Mouse (Mus musculus) intestine, postnatal 0 days (tissue): ENCODE results near the gene Bco2. TPM values are rescaled to one million over a fixed set of nuclear protein-coding genes. Genes with fewer than 3 reads are reported as not detected.
A peak's percentile ranks its signal among the peaks of the same experiment; 100 is the strongest.

Experiments
- ATAC-seq: fragments of 200-750 bp; cut with Nextera tagmentation; 2 replicates; pipeline ENCODE4 v1.8.0; 2017; ENCODE audit warnings: mild to moderate bottlenecking, moderate TSS enrichment, moderate library complexity
- H3K27ac ChIP-seq: fragments of 300-500 bp; sonication (generic); 2 replicates; pipeline ENCODE4 v1.5.1; 2014; ENCODE audit warnings: mild to moderate bottlenecking, low read depth, low read length, moderate library complexity
- H3K27me3 ChIP-seq: fragments of 300-500 bp; sonication (generic); replicated peaks from 2 replicates; pipeline ENCODE4 v1.6.1; 2014; ENCODE audit warnings: low read length, mixed read lengths; ENCODE audit not compliant: control insufficient read depth, insufficient read depth
- H3K36me3 ChIP-seq: fragments of 300-500 bp; sonication (generic); 2 replicates; pipeline ENCODE4 v1.6.1; 2014; ENCODE audit warnings: mild to moderate bottlenecking, moderate library complexity; ENCODE audit not compliant: control insufficient read depth, insufficient read depth
- H3K4me1 ChIP-seq: fragments of 300-500 bp; sonication (generic); replicated peaks from 2 replicates; pipeline ENCODE4 v1.6.1; 2014; ENCODE audit warnings: antibody characterized with exemption, low read length, mixed read lengths; ENCODE audit not compliant: control insufficient read depth, insufficient read depth
- H3K4me2 ChIP-seq: fragments of 300-500 bp; sonication (generic); replicated peaks from 2 replicates; pipeline ENCODE4 v1.6.1; 2014; ENCODE audit warnings: low read depth, mild to moderate bottlenecking, moderate library complexity
- H3K4me3 ChIP-seq: fragments of 300-500 bp; sonication (generic); 2 replicates; pipeline ENCODE4 v1.5.1; 2014; ENCODE audit warnings: low read depth, low read length
- H3K9ac ChIP-seq: fragments of 300-500 bp; sonication (generic); 2 replicates; pipeline ENCODE4 v1.6.1; 2014; ENCODE audit warnings: mild to moderate bottlenecking, low read depth, low read length
- H3K9me3 ChIP-seq: fragments of 300-500 bp; sonication (generic); 2 replicates; pipeline ENCODE4 v1.6.1; 2016; ENCODE audit warnings: mixed run types; ENCODE audit not compliant: control insufficient read depth
- CTCF ChIP-seq: sonication (generic); IDR thresholded peaks from 2 replicates; pipeline ENCODE4 v1.5.1; 2016; ENCODE audit warnings: low read depth, mild to moderate bottlenecking, control low read depth, antibody characterized with exemption, moderate library complexity
- WGBS: fragments of 180-500 bp; shearing (Covaris S2); extraction: QIAGEN DNeasy Blood & Tissue Kit; methylation state at CpG from one replicate; pipeline ENCODE4 v1.1.7; 2014; 5-methylcytosine and 5-hydroxymethylcytosine counted together
- polyA plus RNA-seq: library from polyadenylated mRNA; unstranded; fragments of >200 nt; fragmentation: Nextera tagmentation; extraction: Ambion mirVana; gene quantifications from 2 replicates; pipeline ENCODE4 v1.2.1, GENCODE M21; 2015

Bco2 gene
- 4.7 and 5.3 TPM in 2 replicates for polyA plus RNA-seq

GRCm38 (mm10) chr9:50555094-50555446 is at the start of gene Bco2:
TSS of gene Bco2 (minus strand) at chr9:50555181.
- Histone ChIP-seq H3K27me3 (no peaks in the 10 kb centered on the region), H3K4me3 (peak within 1 kb of the TSS; percentile 26), H3K27ac (peak within 1 kb of the TSS; percentile 84), H3K36me3 (no peaks in the 10 kb centered on the region), H3K9ac (0 out of 2 replicates have a peak within 1 kb of the TSS, but pooled peaks have one; percentile 17), H3K4me1 (0 out of 2 replicates have a peak, but pooled peaks cover 2% of the 10 kb centered on the region), H3K9me3 (no peaks in the 10 kb centered on the region), H3K4me2 (peak within 1 kb of the TSS; percentile 62)
- TF ChIP-seq CTCF, result no peak
- 38% methylated on average over 2 of the region's 2 CpGs for WGBS
- ATAC-seq, result peak; percentile 64

GRCm38 (mm10) chr9:50604338-50604737 is 49.4 kb upstream of the Bco2 start:
- no peak for TF ChIP-seq CTCF
- peak overlapping the region; percentile 96 for H3K27ac ChIP-seq
- peak overlapping the region; percentile 71 for H3K4me3 ChIP-seq
- H3K4me2 ChIP-seq, result peak overlapping the region; percentile 84
- no peaks in the 10 kb centered on the region for H3K27me3 ChIP-seq
- 2% methylated on average over 6 of the region's 6 CpGs for WGBS
- H3K36me3 ChIP-seq, result peaks cover 41% of the 10 kb centered on the region
- 0 out of 2 replicates have a peak, but pooled peaks cover 8% of the 10 kb centered on the region for H3K4me1 ChIP-seq
- peak overlapping the region; percentile 75 for H3K9ac ChIP-seq
- no peaks in the 10 kb centered on the region for H3K9me3 ChIP-seq
- ATAC-seq, result no peak

- peak overlapping the region; percentile 75 for H3K9ac ChIP-seq
- H3K27me3 ChIP-seq, result no peaks in the 10 kb centered on the region
- peak overlapping the region; percentile 71 for H3K4me3 ChIP-seq
- H3K36me3 ChIP-seq, result peaks cover 41% of the 10 kb centered on the region
- WGBS, result under 1% methylated on average over 24 of the region's 24 CpGs
- ATAC-seq, result peak; percentile 72
- H3K4me1 ChIP-seq, result 0 out of 2 replicates have a peak, but pooled peaks cover 8% of the 10 kb centered on the region
- TF ChIP-seq CTCF, result peak; percentile 59
- H3K4me2 ChIP-seq, result peak overlapping the region; percentile 84
- H3K27ac ChIP-seq, result peak overlapping the region; percentile 96
- no peaks in the 10 kb centered on the region for H3K9me3 ChIP-seq
Measured at GRCm38 (mm10) chr9:50603998-50604324, 49.0 kb upstream of the Bco2 start.

- WGBS, result under 1% methylated on average over 48 of the region's 48 CpGs
- H3K27me3 ChIP-seq, result no peaks in the 10 kb centered on the region
- no peak for TF ChIP-seq CTCF
- H3K9ac ChIP-seq, result peak within 1 kb of the TSS; percentile 75
- H3K9me3 ChIP-seq, result no peaks in the 10 kb centered on the region
- peak; percentile 96 for ATAC-seq
- H3K4me1 ChIP-seq, result 0 out of 2 replicates have a peak, but pooled peaks cover 8% of the 10 kb centered on the region
- peaks cover 44% of the 10 kb centered on the region for H3K36me3 ChIP-seq
- H3K4me2 ChIP-seq, result peak within 1 kb of the TSS; percentile 84
- peak within 1 kb of the TSS; percentile 71 for H3K4me3 ChIP-seq
- peak within 1 kb of the TSS; percentile 96 for H3K27ac ChIP-seq
Measured at GRCm38 (mm10) chr9:50603189-50603997, 48.4 kb upstream of the Bco2 start, which contains the start of the genes Sdhd and Timm8b. TSS of gene Sdhd (minus strand) at chr9:50603812. TSS of gene Timm8b (plus strand) at chr9:50603910.

- TF ChIP-seq CTCF, result no peak
- H3K4me1 ChIP-seq, result 0 out of 2 replicates have a peak, but pooled peaks cover 8% of the 10 kb centered on the region
- H3K4me2 ChIP-seq, result peak overlapping the region; percentile 84
- no peaks in the 10 kb centered on the region for H3K9me3 ChIP-seq
- WGBS, result 41% methylated on average over 7 of the region's 7 CpGs
- peaks cover 47% of the 10 kb centered on the region for H3K36me3 ChIP-seq
- no peak overlapping the region for H3K27ac ChIP-seq
- no peaks in the 10 kb centered on the region for H3K27me3 ChIP-seq
- ATAC-seq, result no peak
- peak overlapping the region; percentile 71 for H3K4me3 ChIP-seq
- H3K9ac ChIP-seq, result peak overlapping the region; percentile 75; the same call in 1 of the 2 replicates
Measured at GRCm38 (mm10) chr9:50602055-50602845, 47.3 kb upstream of the Bco2 start.

- no peaks in the 10 kb centered on the region for H3K9me3 ChIP-seq
- H3K36me3 ChIP-seq, result peaks cover 48% of the 10 kb centered on the region
- ATAC-seq, result no peak
- H3K4me2 ChIP-seq, result peak overlapping the region; percentile 84
- 0 out of 2 replicates have a peak, but pooled peaks cover 8% of the 10 kb centered on the region for H3K4me1 ChIP-seq
- H3K4me3 ChIP-seq, result 0 out of 2 replicates have a peak overlapping the region, but pooled peaks have one; percentile 71
- H3K9ac ChIP-seq, result 0 out of 2 replicates have a peak overlapping the region, but pooled peaks have one; percentile 7
- TF ChIP-seq CTCF, result no peak
- H3K27me3 ChIP-seq, result no peaks in the 10 kb centered on the region
- H3K27ac ChIP-seq, result no peak overlapping the region
- WGBS, result 60% methylated on average over 6 of the region's 6 CpGs
Measured at GRCm38 (mm10) chr9:50601536-50601935, 46.6 kb upstream of the Bco2 start.
